Mouse (Mus musculus) kidney, adult 2 months (tissue): ENCODE measurements at regions not wholly inside any gene's neighbourhood (a gene's known extent, or its start where the extent isn't known, plus 50 kb on each side); places are given as distances from the start of the nearest gene placed in this dataset.

Source experiments
- CTCF ChIP-seq: fragments of 200-500 bp; conservative IDR thresholded peaks from 2 replicates; pipeline ENCODE4 v1.5.1; 2011; ENCODE audit warnings: low read depth, mild to moderate bottlenecking, control low read depth, low read length, moderate library complexity, mixed read lengths; ENCODE audit not compliant: insufficient read depth, insufficient read length
- POLR2A ChIP-seq: fragments of 200-500 bp; IDR thresholded peaks from one replicate; pipeline ENCODE4 v1.6.1; 2011; ENCODE audit warnings: low read depth, low read length, control low read depth

- TF ChIP-seq CTCF (no peak), POLR2A (no peak)
Observed at GRCm38 (mm10) chr13:75547791-75548190, 158.8 kb upstream of the Ell2 start.
